22 mouse cellular contexts compared by ENCODE assay signal in genomic region chr19:28720016-28720415, GRCm38 (mm10).
"Had no signal": no experiment of that assay in that cellular context is flagged by ENCODE, and none has a peak within 500 bp of the region (broad histone marks: within the 10 kb centered on the region; RNA-seq: fewer than 3 reads in every experiment).

No protein-coding gene starts in this region.

- H3K4me2 ChIP-seq: limb, embryonic 12.5 days; limb, embryonic 15.5 days; liver, embryonic 11.5 days; lung, embryonic 14.5 days; midbrain, embryonic 13.5 days; neural tube, embryonic 13.5 days had no signal

- H3K27me3 ChIP-seq: limb, embryonic 12.5 days; limb, embryonic 15.5 days had no signal

- H3K36me3 ChIP-seq: limb, embryonic 12.5 days; limb, embryonic 15.5 days; midbrain, embryonic 10.5 days; midbrain, embryonic 13.5 days; neural tube, embryonic 13.5 days had no signal

- H3K27ac ChIP-seq: limb, embryonic 12.5 days; limb, embryonic 15.5 days; liver, embryonic 14.5 days; macrophage; midbrain, embryonic 10.5 days; midbrain, embryonic 13.5 days; neural tube, embryonic 13.5 days had no signal

- H3K9ac ChIP-seq: limb, embryonic 12.5 days; limb, embryonic 15.5 days; liver, embryonic 14.5 days; liver, postnatal 0 days; lung, embryonic 14.5 days; midbrain, embryonic 13.5 days; neural tube, embryonic 13.5 days had no signal

- DNase-seq: kidney, adult 9 months; kidney, postnatal 14 days; kidney, postnatal 4 days; left cerebral cortex, postnatal 4 days; liver, postnatal 0 days; lung, embryonic 14.5 days; right cerebral cortex, adult 18-20 months; right cerebral cortex, postnatal 14 days; spleen, adult 18-20 months; thymus, adult 18-20 months; thymus, postnatal 36 days had no signal

- H3K4me1 ChIP-seq: limb, embryonic 12.5 days; midbrain, embryonic 13.5 days; neural tube, embryonic 13.5 days had no signal

- ATAC-seq: liver, postnatal 0 days; lung, postnatal 0 days; midbrain, embryonic 13.5 days; midbrain, embryonic 16.5 days had no signal

- H3K9me3 ChIP-seq: limb, embryonic 12.5 days; limb, embryonic 15.5 days; midbrain, embryonic 10.5 days; midbrain, embryonic 13.5 days; neural tube, embryonic 13.5 days had no signal

- H3K4me3 ChIP-seq: limb, embryonic 12.5 days; limb, embryonic 15.5 days; midbrain, embryonic 10.5 days; midbrain, embryonic 13.5 days; myocyte; neural tube, embryonic 13.5 days had no signal
